Mouse (Mus musculus) telencephalon, adult 2 months (tissue): ENCODE data around the gene Slc44a5.
"Not testable (repeated sequence)": the region's sequence is repeated elsewhere in the genome, so short reads cannot be mapped to it uniquely, and the experiment has no call there.

ENCODE experiments used
- DNase-seq: peaks from one replicate; pipeline ENCODE4 v3.0.0-alpha.2; 2011; ENCODE audit warnings: low read depth, low spot score

Slc44a5 gene

DNA sequence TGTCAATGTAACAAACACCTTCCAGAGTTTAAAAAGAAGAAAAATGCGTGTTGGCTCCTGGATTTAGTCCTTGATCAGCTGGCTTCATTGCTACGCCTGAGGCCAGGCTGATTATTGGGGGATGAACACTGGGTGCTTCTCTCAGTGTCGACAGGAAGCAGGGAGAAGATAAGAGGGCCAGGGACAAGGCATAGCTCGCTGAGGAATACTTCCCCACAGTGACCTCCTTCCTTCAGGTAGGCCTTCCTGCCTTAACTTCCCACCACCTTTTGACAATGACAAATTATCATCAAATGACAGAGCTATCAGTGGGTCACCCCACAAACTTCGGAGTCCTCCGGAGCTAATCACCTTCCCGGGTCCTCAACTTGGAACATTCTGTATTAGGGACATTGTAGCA is 242.1 kb downstream of the Slc44a5 start:
- DNase-seq, result no peak

- no peak for DNase-seq
Measured at GRCm38 (mm10) chr3:154215779-154216178, 242.5 kb downstream of the Slc44a5 start.

DNA sequence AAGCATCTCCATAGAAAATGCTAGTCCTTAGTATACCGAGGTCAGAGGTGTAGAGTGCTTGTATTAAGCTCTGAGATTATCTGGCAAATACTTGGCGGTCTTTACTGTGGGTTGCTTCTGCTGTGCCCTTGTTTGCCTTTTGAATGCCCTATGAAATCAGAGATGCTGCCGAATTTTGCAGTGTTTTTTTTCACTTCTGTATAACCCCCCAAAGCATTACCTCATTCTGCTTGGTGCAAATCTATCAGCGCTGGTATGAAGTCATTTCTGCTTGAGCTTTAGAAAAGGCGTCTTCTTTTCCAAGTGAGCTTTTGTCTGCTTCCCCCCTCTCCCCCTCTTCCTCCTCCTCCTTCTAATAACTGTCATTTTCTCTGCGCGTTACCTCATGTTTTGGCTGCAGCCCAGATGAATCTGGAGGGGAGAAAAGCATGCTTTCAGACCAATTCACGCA is 248.9 kb downstream of the Slc44a5 start:
- DNase-seq, result peak; percentile 32

DNA sequence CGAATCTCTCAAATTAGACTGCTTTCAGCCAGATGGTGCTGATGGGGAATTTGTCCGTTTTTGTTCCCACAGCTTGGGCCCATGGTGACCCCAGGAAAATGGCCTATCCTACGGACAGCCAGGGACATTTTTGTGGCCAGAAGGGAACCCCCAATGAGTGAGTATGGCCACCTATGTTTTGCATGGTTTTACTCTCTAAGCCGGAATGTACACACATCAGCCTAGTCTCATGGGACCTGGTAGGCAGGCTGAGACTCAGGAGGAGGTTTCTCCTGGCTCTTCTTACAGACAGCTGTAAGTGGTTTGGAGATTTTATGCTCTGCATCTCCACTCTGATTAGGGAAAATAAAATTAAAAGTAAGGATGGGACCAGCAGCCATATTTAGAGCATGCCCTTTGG is 249.5 kb downstream of the Slc44a5 start:
- no peak for DNase-seq

DNA sequence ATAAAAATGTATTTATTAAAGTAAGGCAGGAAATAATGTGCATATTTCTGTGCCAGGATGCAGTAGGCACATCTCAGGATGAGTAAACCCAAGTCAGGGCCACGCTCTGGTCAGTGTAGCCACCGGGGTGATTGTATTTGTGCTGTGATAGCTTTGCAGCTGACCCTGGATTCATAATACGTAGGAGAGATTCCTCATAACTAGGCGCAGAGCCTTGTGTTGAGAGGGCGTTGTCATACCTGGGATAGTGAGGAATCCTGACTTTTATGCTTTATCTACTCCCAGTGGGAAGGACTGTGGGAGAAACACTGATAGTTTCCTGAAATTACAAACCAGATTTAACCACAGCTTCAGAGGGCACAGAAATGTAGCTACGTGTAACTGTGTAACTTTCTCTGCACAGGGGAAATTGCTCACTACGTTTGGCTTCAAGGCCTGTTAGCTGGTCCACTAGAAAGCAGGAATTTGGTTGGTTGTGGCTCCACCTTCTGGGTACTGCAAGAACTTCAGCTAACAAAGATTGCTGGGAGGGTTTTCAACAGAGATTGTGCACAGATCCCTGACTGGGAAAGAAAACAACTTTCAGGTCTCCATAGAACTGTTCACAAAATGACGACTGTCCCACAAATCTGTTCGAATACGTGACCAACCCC is 253.0 kb downstream of the Slc44a5 start:
- peak; percentile 52 for DNase-seq

- no peak for DNase-seq
Measured at GRCm38 (mm10) chr3:154244932-154245331, 271.7 kb downstream of the Slc44a5 start.

DNA sequence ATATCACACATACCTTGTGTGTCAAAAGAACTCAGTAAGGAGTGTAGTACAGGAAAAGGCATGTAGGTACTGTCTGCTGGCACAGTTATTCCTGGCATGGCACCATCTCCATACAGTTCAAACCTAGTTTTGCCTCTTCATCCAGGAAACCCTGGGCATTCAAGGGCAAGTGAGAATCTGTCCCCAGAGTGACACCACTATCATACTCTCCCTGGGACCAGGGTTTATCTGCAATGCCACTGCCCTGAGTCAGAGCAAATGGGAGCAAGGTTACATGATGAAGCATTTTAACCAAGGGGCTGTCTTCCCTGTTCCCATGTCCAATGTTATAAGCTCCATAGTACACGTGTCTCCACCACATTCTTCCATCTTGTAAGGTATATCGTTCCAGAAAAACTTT is 278.2 kb downstream of the Slc44a5 start:
- no peak for DNase-seq

DNA sequence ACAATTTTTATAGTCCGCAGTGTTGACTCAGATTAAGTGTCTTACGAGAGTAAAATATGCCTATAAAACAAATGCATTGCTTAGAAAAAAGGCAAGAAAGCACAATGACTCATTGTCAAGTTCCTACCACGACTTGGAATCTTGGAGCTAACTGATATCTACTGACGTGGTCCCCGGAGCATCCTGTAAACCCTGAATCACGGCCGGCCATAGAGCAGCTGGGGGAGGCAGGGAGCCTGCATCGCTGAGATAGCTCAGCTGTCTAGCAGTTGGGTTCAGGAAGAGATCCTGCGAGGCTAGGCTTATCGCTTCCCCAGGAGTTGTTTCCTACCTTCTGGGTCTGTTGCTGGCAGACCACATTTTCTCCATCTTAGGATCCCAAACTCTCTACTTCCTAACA is 279.0 kb downstream of the Slc44a5 start:
- DNase-seq, result no peak

GRCm38 (mm10) chr3:154254187-154254586 is 281.0 kb downstream of the Slc44a5 start:
- not testable (repeated sequence) for DNase-seq

DNA sequence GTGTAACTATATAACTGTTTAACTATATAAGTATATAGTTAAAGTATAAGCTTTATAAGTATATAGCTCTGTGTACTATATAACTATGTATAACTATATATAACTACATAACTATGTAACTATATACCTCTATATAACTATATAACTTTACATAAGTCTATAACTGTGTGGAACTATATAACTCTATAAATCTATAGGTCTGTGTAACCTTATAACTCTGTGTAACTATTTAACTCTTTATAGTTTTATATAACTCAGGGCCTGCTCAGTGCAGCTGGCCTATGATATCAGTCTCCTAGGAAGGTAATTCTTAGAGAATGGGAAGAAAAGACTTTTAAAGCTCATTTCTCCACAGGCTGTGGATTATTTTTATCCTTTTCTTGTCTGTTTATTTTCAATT is 284.1 kb downstream of the Slc44a5 start:
- DNase-seq, result no peak

DNA sequence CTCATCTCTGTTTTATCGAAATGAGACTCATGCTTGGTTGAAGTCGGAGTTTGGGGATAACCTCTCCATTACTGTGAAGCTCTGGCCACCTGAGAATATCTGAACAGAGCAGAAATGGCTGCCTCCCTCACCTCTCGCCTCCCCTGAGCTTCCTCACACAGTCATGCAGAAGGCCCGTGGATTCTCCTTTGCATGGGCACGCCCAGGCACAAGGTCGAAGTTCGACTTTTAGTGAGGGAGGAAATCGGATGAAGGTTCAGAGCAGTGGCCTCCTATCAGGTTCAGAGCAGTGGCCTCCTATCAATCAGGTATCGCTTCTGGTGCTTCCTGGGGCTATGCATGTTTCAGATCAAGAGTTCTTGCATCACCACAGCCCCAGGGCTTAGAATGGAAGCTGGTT is 295.1 kb downstream of the Slc44a5 start:
- no peak for DNase-seq

GRCm38 (mm10) chr3:154269757-154270366 is 296.6 kb downstream of the Slc44a5 start:
- DNase-seq, result no peak

- DNase-seq, result no peak
Measured at GRCm38 (mm10) chr3:154274681-154275080, 301.4 kb downstream of the Slc44a5 start.

DNA sequence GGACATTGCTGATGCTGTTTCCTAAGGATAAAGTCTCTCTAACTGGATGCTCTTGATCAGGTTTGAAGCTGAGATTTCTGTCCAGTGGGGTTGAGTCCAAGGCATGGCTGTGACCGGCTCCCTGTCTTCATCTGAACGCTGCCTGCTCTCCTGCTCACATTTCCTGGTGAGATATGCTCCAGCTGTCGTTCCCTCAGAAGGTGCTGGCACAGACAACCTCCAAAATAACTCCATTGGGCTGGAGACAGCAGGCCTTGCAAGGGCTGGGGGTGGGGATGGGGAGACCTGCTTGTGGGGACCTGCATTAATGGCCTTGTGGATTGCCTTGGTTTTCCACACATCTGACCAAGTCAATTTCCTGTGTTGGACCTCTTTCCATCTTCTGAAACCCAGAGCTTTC is 311.0 kb downstream of the Slc44a5 start:
- DNase-seq, result no peak

DNA sequence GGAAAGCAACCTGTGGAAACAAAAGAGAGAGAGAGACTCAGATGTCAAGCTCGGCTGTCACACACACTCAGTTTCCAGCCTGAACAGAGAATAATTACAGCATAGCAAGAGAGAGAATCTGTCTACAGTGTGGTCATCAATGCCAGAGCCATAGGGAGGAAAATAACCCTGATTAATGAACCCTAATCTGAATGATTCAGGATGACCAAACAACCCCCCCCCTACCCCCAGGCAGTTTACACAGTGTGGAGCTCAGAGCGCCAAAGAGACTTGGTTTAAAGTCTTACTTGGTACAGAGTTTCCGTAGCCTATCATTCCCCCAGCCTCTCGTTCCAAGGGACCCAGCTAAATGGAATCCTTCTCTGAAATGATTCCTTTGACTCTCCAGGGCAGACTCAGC is 312.1 kb downstream of the Slc44a5 start:
- DNase-seq, result no peak

GRCm38 (mm10) chr3:154287217-154287616 is 314.0 kb downstream of the Slc44a5 start:
- DNase-seq, result no peak

DNA sequence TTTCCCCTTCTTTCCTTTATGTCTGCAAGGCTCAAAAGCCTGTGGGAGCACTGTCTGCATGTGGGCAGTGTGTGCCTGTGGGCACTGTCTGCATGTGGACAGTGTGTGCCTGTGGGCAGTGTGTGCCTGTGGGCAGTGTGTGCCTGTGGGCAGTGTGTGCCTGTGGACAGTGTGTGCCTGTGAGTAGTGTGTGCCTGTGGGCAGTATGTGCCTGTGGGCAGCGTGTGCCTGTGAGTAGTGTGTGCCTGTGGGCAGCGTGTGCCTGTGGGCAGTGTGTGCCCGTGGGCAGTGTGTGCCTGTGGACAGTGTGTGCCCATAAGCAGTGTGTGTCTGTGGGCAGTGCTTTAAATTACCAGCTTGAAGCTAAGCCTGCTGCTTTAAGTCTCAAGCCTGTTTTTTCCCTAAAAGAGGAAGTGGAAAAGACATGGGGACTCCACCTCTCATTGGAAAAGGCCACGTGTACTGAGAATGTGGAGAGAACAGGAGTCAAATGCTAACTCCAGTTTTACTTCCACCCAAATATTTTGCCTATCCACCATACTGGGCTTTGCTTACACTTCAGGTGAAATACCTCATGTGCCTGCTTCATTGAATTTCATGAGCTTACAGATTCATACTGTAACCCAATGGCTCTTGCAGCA is 315.3 kb downstream of the Slc44a5 start:
- no peak for DNase-seq

- DNase-seq, result no peak
Measured at GRCm38 (mm10) chr3:154290351-154290750, 317.1 kb downstream of the Slc44a5 start.

GRCm38 (mm10) chr3:154292126-154292525 is 318.9 kb downstream of the Slc44a5 start:
- DNase-seq, result no peak

- DNase-seq, result peak; percentile 60
Measured at GRCm38 (mm10) chr3:154293839-154294490, 320.7 kb downstream of the Slc44a5 start.

GRCm38 (mm10) chr3:154294924-154295834 is 321.9 kb downstream of the Slc44a5 start:
- DNase-seq, result no peak
